ENCODE assay signal across 8 mouse cellular contexts in the genomic region with DNA sequence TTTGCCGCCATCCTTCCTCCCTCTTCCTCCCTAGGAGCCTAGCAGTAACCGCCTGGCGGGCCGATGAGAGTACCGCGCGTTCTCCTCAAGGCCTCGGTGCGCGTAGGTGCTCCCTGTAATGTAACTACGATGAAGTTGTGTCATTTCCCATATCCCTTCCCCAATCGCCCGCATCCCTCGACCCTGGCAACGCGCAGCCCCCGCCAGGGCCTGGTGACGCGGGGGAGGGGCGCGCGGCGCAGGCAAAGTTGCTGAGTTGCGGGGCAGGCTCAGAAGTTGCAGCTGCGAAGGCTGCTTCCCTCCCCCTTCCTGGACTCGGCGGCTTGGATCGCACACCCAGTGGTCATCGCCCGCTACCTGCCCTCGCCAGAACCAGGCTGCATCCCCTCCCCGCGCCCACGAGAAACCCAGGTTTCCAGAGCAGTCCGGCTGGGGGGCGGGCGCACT. TPM values are rescaled to one million over a fixed set of nuclear protein-coding genes. Genes with fewer than 3 reads are reported as not detected.
DNase-seq lines count a peak whose midpoint lies in the region; ATAC-seq and TF ChIP-seq lines count a peak whose summit lies in the region.

TSS of gene Rreb1 (plus strand) at position 254 of the 447 bp plus-strand sequence.

- TF ChIP-seq POLR2A in testis, adult 2 months (IDR thresholded peaks at IDR 0.05; ENCODE audit: control insufficient read depth, low read depth, low read length): no peak

- H3K9ac ChIP-seq in heart, embryonic 12.5 days: peak within 1 kb of the TSS; percentile 73
- peak within 1 kb of the TSS; percentile 58 for H3K9ac ChIP-seq in kidney, postnatal 0 days (ENCODE audit: low read depth, low read length)
- H3K9ac ChIP-seq in liver, embryonic 11.5 days (ENCODE audit: low read depth, low read length): peak within 1 kb of the TSS; percentile 65

- peaks cover 64% of the 10 kb centered on the region for H3K27me3 ChIP-seq in forebrain, embryonic 10.5 days (ENCODE audit: poor library complexity, severe bottlenecking)
- peaks cover 14% of the 10 kb centered on the region for H3K27me3 ChIP-seq in heart, embryonic 12.5 days (replicated peaks)
- no peaks in the 10 kb centered on the region for H3K27me3 ChIP-seq in kidney, postnatal 0 days (ENCODE audit: insufficient read depth, low read length)
- H3K27me3 ChIP-seq in liver, embryonic 11.5 days (replicated peaks; ENCODE audit: control insufficient read depth, insufficient read depth, low read length): peaks cover 6% of the 10 kb centered on the region; the same call in 1 of the 2 replicates
- H3K27me3 ChIP-seq in testis, adult 2 months (ENCODE audit: control insufficient read depth, insufficient read depth, low read length): no peaks in the 10 kb centered on the region

- H3K9me3 ChIP-seq in forebrain, embryonic 10.5 days: no peaks in the 10 kb centered on the region
- no peaks in the 10 kb centered on the region for H3K9me3 ChIP-seq in heart, embryonic 12.5 days (replicated peaks)
- no peaks in the 10 kb centered on the region for H3K9me3 ChIP-seq in kidney, postnatal 0 days (replicated peaks; ENCODE audit: low read length)
- H3K9me3 ChIP-seq in liver, embryonic 11.5 days (ENCODE audit: control insufficient read depth, low read length): no peaks in the 10 kb centered on the region

- peak within 1 kb of the TSS; percentile 84 for H3K27ac ChIP-seq in forebrain, embryonic 10.5 days
- no peak within 1 kb of the TSS for H3K27ac ChIP-seq in heart, embryonic 12.5 days (ENCODE audit: poor library complexity, severe bottlenecking)
- 0 out of 2 replicates have a peak within 1 kb of the TSS, but pooled peaks have one; percentile 6 for H3K27ac ChIP-seq in kidney, postnatal 0 days
- no peak within 1 kb of the TSS for H3K27ac ChIP-seq in liver, embryonic 11.5 days (ENCODE audit: low read depth, low read length)
- no peak within 1 kb of the TSS for H3K27ac ChIP-seq in testis, adult 2 months (ENCODE audit: control insufficient read depth, insufficient read depth, low read depth, low read length)

- H3K4me2 ChIP-seq in heart, embryonic 12.5 days: peak within 1 kb of the TSS; percentile 99
- H3K4me2 ChIP-seq in kidney, postnatal 0 days (ENCODE audit: low read length): peak within 1 kb of the TSS; percentile 100
- H3K4me2 ChIP-seq in liver, embryonic 11.5 days: peak within 1 kb of the TSS; percentile 94

- no peak for TF ChIP-seq CTCF in kidney, postnatal 0 days (IDR thresholded peaks at IDR 0.05; ENCODE audit: low read depth)
- 0 out of 2 replicates have a peak, but pooled peaks have one; percentile 3 for TF ChIP-seq CTCF in testis, adult 2 months (IDR thresholded peaks at IDR 0.05; ENCODE audit: control insufficient read depth, insufficient read depth, insufficient replicate concordance, low read depth, low read length)

- peaks cover 26% of the 10 kb centered on the region for H3K4me1 ChIP-seq in forebrain, embryonic 10.5 days
- H3K4me1 ChIP-seq in heart, embryonic 12.5 days (replicated peaks): peaks cover 21% of the 10 kb centered on the region
- peaks cover 6% of the 10 kb centered on the region; the same call in 1 of the 2 replicates for H3K4me1 ChIP-seq in kidney, postnatal 0 days (replicated peaks; ENCODE audit: insufficient read depth, low read length)
- peaks cover 16% of the 10 kb centered on the region for H3K4me1 ChIP-seq in liver, embryonic 11.5 days (replicated peaks; ENCODE audit: control insufficient read depth, insufficient read depth, low read length)
- H3K4me1 ChIP-seq in testis, adult 2 months (ENCODE audit: control insufficient read depth, insufficient read depth, low read length): peaks cover 9% of the 10 kb centered on the region

- no peaks in the 10 kb centered on the region for H3K36me3 ChIP-seq in forebrain, embryonic 10.5 days (replicated peaks)
- no peaks in the 10 kb centered on the region for H3K36me3 ChIP-seq in heart, embryonic 12.5 days
- H3K36me3 ChIP-seq in kidney, postnatal 0 days (ENCODE audit: insufficient read depth, low read length): no peaks in the 10 kb centered on the region
- H3K36me3 ChIP-seq in liver, embryonic 11.5 days (ENCODE audit: control insufficient read depth, insufficient read depth, low read length): no peaks in the 10 kb centered on the region
- H3K36me3 ChIP-seq in testis, adult 2 months (ENCODE audit: control insufficient read depth, insufficient read depth, low read length): no peaks in the 10 kb centered on the region

- ATAC-seq in heart, embryonic 12.5 days (ENCODE audit: insufficient number of reproducible peaks, low FRiP score): peak; percentile 50
- ATAC-seq in kidney, postnatal 0 days (replicated peaks; ENCODE audit: low FRiP score, low read depth): peak; percentile 76
- ATAC-seq in liver, embryonic 11.5 days (replicated peaks; ENCODE audit: low FRiP score): peak; percentile 59
- peak; percentile 40 for ATAC-seq in monocyte, adult 5-6 weeks (replicated peaks; ENCODE audit: insufficient number of reproducible peaks, low FRiP score, low TSS enrichment, poor library complexity, severe bottlenecking)

- peak within 1 kb of the TSS; percentile 76 for H3K4me3 ChIP-seq in forebrain, embryonic 10.5 days
- peak within 1 kb of the TSS; percentile 64 for H3K4me3 ChIP-seq in heart, embryonic 12.5 days
- peak within 1 kb of the TSS; percentile 52 for H3K4me3 ChIP-seq in kidney, postnatal 0 days (replicated peaks; ENCODE audit: low read depth, low read length)
- H3K4me3 ChIP-seq in liver, embryonic 11.5 days (ENCODE audit: low read depth, low read length): peak within 1 kb of the TSS; percentile 67
- peak within 1 kb of the TSS; percentile 74 for H3K4me3 ChIP-seq in testis, adult 2 months (ENCODE audit: control insufficient read depth, low read depth, low read length)

- under 1% methylated on average over 37 of the region's 37 CpGs for WGBS in forebrain, embryonic 10.5 days
- WGBS in heart, embryonic 12.5 days: under 1% methylated on average over 37 of the region's 37 CpGs
- WGBS in kidney, postnatal 0 days: under 1% methylated on average over 35 of the region's 37 CpGs
- WGBS in liver, embryonic 11.5 days: 1% methylated on average over 34 of the region's 37 CpGs

- peak; percentile 60 to 61 for DNase-seq in cerebellum, postnatal 10 days
- DNase-seq in cerebellum, adult 11-12 months: no peak
- peak; percentile 55 for DNase-seq in forebrain, embryonic 10.5 days (ENCODE audit: extremely low spot score, low spot score)
- DNase-seq in kidney, postnatal 0 days (ENCODE audit: low spot score): peak; percentile 64
- DNase-seq in liver, embryonic 11.5 days (ENCODE audit: low spot score): peak; percentile 64

RNA-seq across cellular contexts. Expression of gene Rreb1, which starts in this region (rescaled TPM):
- polyA plus RNA-seq in forebrain, embryonic 10.5 days (2016; fragmentation: Nextera tagmentation; extraction: Ambion mirVana): 5.5 and 6.6 TPM in 2 replicates
- polyA plus RNA-seq in heart, embryonic 12.5 days (2016; fragmentation: Nextera tagmentation; extraction: Ambion mirVana): 15.0 and 17.1 TPM in 2 replicates
- 9.0 and 10.4 TPM in 2 replicates for polyA plus RNA-seq in kidney, postnatal 0 days (2015; fragmentation: Nextera tagmentation; extraction: Ambion mirVana)
- polyA plus RNA-seq in liver, embryonic 11.5 days (2014; fragmentation: Nextera tagmentation; extraction: Ambion mirVana): 20.6 and 23.6 TPM in 2 replicates
- total RNA-seq in monocyte, adult 5-6 weeks (2017): 13.0 to 29.9 TPM (median 18.2 TPM) in 3 replicates
- polyA plus RNA-seq in testis, adult 2 months (2012; rRNA removed): 4.6 and 5.3 TPM in 2 replicates

Comparison
In these comparisons a context has a peak if more than half of its experiments do, and no peak if none do; other contexts are left out.
1. H3K27ac ChIP-seq: peak in forebrain, embryonic 10.5 days (single experiment) and kidney, postnatal 0 days (single experiment); none in heart, embryonic 12.5 days (single experiment), liver, embryonic 11.5 days (single experiment) and testis, adult 2 months (single experiment).
2. Peak in every context shown above with its lines, with median percentiles within 50 percentile points of each other: H3K4me3 ChIP-seq, ATAC-seq, H3K4me2 ChIP-seq and H3K9ac ChIP-seq.